Mouse (Mus musculus) c-Kit-positive CD71-positive TER-119-negative erythroid progenitor cells, embryonic 14.5 days (primary cell): ENCODE data around the gene Dner.
A peak's percentile ranks its signal among the peaks of the same experiment; 100 is the strongest.

Experiments
- DNase-seq: peaks from one replicate; pipeline ENCODE4 v3.0.0-alpha.2; 2013; ENCODE audit warnings: low read depth

Dner gene

DNA sequence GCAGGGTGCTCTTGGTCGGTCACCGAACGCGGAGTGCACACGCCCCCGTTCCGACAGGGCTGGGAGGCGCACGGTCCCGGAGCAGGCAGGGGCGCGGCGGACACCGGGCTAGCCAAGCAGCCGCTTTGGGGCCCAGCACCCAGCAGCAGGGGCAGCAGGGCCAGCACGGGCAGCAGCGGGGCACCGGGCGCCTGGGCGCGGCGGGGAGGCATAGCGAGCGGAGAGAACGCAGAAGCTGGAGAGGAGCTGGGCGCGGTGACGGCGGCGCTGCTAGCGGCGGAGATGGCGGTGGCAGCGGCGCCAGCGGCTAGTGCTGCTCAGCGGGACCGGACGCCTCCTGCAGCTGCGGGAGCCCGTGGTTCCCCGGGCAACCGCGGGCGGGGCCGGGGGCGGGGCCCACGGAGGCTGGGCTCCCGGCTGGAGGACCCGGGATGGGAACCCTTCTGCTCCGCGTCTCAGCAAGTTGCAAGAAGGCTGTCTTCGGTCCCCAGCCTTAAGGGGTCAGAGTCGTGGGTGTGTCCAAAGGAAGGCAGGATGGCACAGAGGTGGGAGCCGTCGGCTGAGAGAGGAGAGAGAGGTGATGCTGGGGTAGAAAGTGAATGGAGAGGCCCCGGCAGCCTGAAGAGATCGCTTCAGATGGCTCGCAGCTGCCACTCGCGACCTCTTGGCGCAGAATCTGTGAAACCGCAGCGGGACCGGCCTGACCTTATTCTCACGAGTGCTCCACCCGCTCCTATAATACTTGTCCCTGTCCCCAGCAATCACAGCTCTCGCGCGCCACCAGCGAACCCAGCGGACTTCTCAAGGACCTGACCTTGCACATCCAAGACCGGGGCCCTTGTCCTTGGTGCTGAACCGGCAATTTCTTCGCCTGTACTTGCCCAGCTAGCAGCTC, at the start of gene Dner:
Dner (minus strand) TSS at position 705 of the 895 bp plus-strand sequence.
- peak; percentile 30 for DNase-seq

DNA sequence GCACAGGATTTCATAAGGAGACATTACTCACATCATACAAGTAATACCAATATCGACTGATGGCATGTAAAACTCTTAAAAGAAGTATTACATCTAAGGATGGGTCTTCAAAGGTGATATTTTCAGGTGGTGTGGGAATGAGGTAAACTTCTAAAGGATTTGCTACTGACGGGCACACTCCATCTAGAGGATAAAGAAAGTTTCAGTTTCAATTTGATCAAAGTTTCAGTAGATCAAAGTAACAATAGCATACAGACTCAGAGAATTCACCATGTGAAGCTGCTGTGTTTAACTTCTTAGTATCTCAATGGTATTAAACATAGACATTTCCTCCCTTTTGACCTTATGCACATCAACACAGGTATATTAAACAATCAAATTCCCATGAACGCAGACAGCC, 46.1 kb upstream of the Dner start:
- no peak for DNase-seq

DNA sequence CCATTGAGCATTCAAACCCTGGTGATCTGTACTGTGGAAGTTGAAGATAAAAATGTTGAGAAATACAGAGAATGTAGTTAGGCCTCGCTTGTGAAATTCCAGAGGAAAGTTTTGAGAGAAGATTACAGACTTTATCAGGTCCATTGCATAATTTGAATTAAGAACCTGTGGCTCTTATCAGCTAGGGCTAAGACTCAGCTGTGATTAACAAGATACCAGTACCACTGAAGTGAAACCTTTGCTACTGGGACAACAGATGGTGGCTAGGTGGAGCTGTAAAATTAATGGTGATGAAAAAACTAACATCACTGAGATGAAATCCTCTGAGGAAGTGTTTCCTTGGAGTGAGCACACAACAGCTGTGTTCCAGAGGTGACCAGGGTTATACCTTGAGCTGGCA, 44.1 kb upstream of the Dner start:
- DNase-seq: no peak

DNA sequence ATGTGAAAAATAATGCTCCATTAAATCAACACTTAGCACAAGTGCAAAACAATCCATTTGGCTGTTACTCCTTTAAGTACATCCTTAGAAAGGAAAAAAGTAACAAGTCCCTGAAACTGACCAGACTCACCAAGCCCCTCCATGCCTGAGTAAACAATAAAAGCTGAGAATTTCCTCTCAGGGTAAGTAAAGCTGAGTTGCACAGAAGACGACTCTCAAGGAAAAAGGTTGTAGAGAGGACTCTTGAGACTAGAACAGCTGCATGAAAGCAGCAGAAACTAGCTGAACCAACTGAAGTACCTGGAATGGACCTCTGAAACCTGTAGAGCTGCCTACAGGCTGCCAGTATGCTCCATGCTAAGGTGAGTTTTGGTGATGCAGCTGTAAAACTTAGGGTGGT, 41.1 kb upstream of the Dner start:
- no peak for DNase-seq

DNA sequence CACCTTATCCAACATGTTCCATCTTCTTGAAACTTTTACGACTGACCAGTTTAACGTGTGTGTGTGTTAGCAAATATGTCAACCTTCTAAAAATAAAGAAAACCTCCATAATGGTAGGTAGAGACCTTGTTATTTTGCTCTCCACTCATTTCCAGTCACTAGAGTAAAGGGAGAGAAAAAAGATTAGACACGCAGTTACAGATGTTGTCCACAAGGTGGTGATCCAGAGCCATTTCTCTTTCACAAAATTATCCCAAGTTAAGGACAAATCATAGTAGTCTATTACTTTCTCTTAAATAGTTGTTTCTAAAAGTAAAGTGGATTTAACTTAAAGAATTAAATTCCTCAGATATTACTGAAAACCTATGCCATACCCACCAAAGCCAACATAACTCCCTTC, 37.8 kb upstream of the Dner start:
- peak; percentile 39 for DNase-seq

DNA sequence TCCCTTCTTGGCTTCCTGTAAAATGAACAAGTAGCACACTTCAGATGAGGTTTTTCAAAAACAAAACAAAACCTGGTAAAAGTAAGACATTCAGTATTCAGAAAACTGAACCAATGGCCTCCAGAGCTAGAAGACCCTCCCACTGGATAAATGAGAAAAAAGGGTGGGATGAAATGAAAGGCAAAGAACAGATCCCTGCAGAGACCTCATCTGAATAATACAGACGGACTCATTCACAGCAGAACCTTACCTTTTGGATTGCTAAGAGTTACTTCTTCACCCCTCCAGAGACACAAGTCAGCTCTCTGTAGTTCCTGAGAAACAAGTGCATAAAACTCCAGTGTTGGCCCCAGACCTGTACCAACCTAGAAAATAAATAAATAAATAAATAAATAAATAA, 35.7 kb upstream of the Dner start:
- DNase-seq: no peak

DNA sequence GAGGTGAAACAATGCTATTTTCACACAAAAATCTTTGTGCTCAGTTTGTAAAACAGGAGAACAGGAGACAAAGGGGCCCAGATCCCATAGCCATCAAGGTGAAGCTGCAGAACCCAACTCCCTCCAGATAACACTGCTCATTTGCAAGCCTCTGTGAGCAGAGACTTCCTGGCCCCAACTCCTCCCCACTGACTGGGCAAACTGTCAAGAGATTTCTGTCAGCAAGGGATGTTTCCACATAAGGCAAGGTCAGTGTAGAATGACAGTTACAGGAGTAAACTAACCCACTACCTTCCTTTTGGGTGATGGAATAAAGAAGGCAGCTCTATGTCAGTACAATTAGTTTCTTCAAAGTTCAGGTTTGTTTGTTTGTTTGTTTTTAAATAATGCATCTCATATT, 26.8 kb upstream of the Dner start:
- DNase-seq: no peak

DNA sequence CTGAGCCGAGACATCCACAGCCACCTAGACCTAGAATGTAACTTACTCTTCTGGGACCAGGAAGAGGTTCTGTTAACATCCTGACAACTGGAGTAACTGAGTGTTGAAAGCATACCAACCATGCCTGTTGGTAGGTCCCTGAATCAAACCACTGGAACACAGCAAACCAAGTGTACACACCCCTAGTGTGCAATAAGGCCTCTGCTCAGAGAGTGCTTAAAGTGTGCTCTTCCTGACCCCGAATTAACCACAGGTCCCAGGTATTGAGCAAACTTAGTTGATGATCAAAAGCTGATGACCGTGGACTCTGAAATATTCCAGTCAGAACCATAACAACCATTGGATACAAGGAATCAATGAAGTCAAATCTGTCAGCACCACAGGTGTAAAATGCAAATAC, 26.4 kb upstream of the Dner start:
- no peak for DNase-seq

DNA sequence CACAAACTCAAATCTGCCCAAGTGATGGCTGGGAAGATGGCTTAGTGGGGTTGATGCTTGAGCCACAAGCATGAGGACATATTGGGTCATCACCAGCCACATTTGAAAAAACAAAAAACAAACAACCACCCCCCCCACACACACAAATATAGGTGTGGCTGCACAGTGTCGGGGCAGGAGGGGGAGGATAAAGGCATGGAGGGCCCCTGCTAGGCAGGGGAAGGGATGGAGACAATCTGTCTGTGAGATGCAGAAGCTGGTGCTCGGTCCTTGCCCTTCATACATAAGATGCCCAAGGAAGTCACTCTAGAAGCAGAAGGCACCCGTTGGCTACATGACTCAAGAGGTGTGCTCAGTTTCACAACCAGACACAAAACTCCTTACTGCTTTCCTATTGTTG, 25.9 kb upstream of the Dner start:
- DNase-seq: no peak

DNA sequence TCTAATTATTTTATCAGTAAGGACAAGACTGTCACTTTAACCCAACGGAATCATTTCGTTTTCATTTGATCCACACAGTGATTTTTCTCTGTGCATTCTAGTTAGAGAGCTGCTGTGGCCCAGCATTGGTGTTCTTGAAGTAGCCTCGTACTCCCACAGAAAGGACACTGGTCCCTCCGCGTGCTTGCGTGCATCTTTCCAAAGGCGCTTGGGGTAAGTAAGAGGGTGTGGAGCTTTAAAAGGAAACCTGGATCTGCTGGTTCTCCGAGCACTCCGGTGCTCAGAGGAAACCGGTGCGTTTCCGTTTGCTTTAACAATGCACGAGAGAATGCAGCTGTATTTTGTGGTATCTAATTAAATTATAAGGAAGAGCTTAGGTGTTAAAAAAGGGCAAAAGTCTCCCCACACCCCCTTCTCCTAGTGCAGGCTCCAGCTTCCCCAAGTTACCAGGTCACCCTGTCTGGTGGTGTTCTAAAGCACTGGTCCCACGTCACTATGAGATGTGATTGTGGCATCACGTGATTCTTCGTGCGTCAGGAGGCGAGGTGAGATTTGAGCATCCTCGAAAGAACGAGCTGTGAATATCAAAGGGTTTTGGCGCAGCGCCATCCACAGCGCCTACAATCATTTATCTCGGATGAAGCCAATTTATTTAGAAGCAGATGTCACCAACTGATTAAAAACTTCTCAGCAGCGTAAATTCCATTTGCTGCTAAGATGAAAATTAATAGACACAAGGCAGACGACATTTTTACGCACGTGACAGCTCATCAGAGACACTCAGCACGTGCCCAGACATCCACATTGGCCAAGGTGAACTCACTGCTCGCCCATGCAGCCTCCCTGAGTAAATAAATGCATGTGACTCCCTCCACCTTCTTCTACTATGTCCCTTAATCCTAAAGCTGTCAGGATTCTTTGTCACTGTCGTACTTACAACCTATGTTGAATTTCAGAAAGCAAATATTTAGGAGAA, 14.1 kb upstream of the Dner start:
- DNase-seq: no peak

DNA sequence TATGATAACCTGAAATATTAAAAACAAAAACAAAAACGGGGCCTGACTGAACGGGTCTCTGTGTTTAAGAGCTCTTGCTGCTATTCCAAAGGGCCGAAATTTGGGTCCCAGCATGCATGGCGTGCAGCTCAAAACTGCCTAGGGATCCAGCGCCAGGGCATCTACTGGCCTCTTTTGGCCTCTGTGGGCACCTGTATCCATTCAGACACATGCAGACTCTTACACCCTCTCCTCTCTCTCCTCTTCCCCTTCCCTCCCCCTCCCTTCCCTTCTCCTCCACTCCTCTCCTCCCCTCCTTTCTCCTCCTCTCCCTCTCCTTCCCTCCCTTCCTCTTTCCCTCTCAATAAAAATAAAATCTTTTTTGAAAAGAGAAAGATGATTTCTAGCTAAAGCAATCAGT, 13.4 kb upstream of the Dner start:
- no peak for DNase-seq

DNA sequence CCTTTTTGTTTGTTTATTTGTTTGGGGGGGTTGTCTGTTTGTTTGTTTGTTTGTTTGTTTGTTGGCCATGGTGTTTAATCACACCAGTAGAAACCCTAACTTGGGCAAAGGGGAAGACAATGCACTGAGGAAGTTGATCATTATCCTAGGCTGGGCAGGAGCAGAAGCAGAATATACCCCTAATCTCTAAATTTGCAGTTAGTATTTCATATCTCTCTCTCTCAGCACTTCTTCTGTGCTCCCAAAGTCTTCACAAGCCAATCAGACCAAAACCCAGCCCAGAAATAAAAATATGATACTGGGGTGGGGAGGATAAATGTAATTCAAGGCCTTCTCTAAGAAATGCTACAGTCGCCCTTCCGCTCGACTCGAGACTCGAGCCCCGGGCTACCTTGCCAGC, 4.2 kb upstream of the Dner start:
- no peak for DNase-seq

DNA sequence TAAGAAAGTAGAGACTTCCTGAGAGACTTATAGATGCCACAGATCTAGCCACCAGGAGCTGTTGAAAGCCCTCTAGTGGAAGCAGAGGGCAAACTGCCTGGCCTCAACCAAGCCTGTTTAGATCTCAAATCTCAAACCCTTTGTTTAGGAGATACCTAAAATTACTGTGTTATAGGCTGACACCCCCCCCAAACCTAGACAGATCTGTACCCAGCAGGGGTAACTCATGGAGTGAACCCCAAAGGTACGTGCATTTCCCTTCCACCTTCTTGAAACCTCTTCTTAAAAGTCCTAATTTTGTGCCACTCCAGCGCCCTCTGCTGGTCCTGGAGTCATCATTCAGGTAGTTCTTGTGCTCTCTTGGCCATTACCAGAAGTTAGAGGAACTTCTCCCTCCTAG, 1.1 kb upstream of the Dner start:
- peak; percentile 33 for DNase-seq

DNA sequence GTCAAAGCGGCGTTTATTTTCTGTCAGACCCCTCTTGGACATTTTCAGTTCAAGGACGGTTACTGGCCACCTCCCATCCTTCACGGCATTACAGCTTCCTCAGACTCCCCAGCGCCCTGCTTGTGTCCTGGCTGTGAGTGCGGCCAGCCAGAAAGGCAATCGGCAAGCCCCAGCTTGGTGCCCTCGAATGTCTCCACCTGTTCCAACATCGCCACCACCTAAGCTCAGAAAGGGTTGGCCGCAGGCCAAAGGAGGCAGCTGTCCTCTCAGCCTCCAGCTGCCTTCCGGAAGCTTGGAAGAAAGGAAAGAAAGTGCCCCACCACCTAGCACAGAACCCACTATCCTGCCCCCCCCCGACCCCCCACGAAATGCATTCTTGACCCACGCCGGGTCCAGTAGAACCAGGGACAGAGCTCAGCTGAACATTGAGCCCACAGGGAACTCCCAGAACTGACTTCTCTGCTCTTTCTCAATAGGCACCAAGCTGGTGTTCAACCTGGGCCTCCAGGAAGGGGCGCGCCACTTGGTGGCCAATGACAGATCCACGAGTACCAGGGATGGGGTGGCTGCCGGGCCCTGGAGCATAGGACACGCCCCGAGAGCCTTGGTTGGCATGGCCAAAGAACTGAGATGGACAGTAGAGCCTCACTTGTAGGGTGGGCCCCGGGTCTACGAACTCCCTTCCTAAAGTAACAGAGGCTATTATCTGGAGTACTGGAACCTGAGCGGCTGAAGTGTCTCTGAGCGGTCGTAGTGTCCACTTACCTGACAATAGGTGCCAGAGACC, 1.1 kb downstream of the Dner start:
- no peak for DNase-seq

DNA sequence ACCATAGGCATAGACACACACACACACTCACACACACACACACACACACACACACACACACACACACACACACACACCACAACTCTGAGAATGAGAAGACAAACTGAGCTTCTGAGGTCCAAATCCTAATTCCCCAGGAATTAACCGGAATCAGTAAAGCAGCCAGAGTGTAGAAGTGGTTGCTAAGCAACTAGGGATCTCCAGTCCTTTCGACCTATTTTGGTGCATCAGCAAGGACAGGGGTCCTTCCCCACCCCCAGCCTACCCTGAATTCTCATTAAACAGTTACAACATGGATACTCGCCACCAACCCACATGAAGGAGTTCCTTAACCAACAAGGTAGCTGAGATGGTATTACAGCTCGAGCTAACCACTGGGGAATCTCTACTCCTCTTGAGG, 18.1 kb downstream of the Dner start:
- no peak for DNase-seq

DNA sequence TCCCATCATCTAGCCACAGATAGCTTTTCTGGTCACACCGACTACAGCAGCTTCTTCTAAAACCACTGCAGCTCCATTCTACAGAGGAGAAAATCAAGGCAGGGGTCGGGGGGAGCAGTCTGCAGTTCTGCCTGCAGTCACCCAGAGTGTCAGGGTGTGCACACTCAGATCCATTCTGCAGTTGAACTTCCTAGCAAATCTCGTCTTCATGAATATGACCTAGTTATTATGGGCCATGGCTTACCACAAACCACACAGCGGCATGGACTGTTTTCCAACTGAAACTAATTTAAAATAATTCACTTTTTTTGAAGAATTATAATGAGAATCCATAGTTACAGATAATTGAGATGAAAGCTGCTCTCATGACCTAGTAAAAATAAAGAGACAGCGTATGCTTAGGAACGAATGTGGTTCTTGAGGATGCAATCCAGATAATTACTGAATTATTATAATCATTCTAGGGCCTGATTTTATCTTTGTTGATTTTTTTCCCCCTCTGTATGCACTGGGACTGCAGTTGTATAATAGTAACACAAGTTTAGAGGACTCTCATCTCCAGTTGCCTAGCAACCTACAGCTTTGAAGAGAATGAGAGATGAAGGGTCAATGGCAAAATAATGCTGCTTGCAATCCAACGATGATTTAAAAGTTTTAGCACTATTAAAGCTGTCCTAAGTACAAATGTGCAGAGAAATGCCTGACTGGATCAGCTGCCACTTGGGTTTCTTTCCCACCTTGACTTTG, 27.7 kb downstream of the Dner start:
- no peak for DNase-seq

DNA sequence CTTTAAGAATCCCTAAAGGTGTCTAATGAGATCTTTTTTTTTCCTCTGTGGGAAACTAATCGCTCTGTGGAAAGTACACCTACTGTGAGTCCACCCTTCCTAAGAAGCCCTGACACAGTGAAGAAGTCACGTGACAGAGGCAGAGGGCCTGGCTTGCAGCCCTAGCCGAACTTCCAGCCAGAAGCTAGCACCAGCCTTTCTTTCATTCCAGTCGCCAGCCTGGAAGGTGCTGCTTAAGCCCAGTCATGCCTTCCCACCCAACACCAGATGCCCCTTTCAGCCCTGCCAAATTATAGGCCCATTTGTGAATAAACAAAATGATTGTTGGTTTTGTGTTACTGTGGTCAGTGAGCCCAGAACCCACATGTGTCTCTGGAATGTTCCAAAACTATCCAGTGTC, 28.4 kb downstream of the Dner start:
- DNase-seq: no peak

DNA sequence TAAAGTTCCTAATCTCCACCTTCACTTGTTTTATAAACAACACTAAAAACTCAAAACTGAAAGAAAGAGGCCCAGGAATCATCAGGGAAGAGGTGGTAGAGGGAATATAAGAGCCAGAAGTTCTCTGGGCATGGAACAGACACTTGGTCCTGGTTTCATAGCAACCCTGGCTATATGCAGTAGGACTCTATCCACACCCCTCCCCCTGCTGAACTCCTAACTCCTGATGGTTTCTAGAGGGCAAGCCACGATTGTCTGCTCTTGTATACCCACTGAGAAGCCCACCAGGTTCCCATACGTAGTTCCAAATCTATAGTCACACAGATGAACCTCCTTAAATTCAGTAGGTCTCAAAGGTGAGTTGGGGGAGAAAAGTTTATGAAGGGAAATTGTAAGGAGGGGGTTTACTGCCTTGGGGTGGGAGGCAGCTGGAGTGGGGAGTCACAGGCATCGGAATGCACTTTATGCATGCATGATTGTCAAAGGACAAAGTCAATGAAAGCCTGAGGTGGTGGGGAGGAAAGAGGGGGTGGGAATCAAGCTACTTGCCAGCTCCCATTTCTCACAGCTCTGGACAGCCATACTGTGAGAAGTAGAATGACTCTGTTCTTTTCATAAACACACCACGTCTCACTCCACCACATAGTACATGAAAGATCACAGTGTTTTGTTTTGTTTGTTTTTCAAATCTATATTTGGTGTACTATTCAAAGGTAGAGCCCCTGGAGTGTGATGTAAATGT, 31.5 kb downstream of the Dner start:
- no peak for DNase-seq

DNA sequence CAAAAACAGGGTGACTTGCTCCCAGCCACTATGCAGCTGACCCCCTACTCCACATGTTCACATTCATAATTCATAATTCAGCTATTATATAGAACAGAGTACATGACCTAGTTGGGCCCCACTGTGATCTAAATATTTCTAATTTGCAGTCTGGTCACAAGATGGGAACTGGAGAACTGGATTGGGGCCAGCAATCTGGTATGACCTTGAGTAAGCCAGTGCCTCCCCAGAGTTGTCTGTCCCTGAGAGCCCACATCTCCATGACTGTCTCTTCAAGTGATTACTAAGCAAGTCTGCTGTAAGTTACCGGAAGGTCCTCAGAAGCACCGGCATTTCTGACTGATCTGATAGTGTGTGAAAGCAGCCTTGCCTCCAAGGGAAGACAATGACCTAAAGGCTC, 49.2 kb downstream of the Dner start:
- DNase-seq: no peak

DNA sequence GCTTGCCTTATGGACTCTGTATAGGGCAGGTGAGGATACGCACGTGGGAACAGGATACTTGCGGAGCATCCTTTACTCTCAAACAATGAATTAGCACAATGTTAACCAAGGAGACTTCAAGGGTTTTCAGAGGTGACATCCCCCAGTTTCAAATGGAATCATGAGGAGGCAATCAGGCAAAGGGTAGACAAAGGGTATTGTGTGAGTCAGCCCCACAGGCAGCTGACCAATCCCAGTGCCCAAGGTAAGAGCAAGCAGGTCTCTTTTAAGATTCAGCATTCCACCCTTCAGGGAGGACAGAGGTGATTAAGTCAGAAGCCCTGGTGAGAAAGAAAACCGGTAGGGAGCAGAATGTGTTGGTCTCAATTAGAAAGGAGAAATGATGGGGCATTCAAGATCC, 55.6 kb downstream of the Dner start:
- DNase-seq: no peak

DNA sequence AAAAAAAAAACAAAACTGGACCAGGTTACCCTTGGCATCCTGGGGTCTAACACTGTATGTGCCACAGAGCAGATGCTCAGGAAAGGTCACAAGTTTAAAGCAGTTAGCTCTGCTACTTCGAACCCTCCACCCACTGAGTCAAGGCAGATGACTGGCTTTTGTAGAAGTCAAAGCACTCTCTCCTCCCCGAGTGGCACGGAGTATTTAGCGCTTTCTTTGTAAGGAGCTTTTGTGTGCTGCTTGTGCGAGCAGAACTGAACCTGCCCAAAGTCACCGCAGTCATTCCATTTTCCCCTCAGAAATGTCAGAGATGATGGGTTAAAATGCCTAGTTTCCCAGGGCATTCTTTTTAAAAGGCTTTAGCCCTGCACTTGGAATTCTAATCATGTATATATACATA, 59.1 kb downstream of the Dner start:
- no peak for DNase-seq
